Mouse (Mus musculus) cerebellum, adult 2 months (tissue): Measurements from ENCODE around the gene Ddx23.

ENCODE experiments used
- CTCF ChIP-seq: fragments of 200-500 bp; IDR thresholded peaks from 2 replicates; pipeline ENCODE4 v1.5.1; 2011; ENCODE audit warnings: low read depth, mild to moderate bottlenecking, control low read depth, low read length, moderate library complexity, borderline replicate concordance; ENCODE audit not compliant: insufficient read depth
- POLR2A ChIP-seq: fragments of 200-500 bp; IDR thresholded peaks from 2 replicates; pipeline ENCODE4 v1.6.1; 2011; ENCODE audit warnings: low read length, control low read depth, borderline replicate concordance; ENCODE audit not compliant: insufficient read depth

- TF ChIP-seq POLR2A = no peak
- TF ChIP-seq CTCF = no peak
Measured at GRCm38 (mm10) chr15:98608058-98608783, 54.5 kb downstream of the Ddx23 start.
